Mouse (Mus musculus): ENCODE measurements around the gene Mrfap1. TPM values are rescaled to one million over a fixed set of nuclear protein-coding genes. Genes with fewer than 3 reads are reported as not detected.
"Not testable (repeated sequence)": the region's sequence is repeated elsewhere in the genome, so short reads cannot be mapped to it uniquely, and the experiment has no call there.

Mrfap1 gene
- total RNA-seq, 2 experiments from 2014 or later, result 276 to 303 TPM

DNA sequence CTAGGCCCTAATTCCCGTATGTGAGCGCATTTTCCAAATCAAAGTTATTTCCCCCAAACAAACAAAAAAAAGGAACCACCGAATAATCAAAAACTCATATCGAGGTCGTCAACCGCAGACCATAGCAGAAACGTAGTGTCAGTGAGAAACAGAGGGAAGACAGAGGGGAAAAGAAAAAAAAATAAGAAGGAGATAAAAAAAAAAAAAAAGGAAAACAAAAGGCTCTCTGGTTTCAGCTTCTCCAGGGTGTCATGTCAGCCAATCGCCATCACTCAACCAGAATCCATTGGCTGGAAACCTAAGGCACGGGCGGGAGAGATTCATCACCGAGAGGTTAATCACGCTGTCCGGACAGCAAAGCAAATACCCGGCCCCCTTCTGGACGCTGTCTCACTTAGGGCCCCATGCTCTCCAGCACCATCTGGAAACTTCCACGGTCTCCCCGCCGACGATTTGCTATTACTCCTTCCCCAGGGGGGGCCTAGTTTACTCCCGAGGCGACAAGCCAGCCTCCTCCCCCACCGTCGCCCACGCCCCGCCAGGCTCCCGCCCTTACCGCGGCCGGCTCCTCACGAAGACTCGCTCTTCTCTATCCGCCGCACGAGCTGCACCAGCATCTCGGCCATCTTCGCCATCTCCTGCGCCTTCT is 801 bp downstream of the Mrfap1 start:
- intact Hi-C loops (cut with DNase I), result not testable (repeated sequence)

DNA sequence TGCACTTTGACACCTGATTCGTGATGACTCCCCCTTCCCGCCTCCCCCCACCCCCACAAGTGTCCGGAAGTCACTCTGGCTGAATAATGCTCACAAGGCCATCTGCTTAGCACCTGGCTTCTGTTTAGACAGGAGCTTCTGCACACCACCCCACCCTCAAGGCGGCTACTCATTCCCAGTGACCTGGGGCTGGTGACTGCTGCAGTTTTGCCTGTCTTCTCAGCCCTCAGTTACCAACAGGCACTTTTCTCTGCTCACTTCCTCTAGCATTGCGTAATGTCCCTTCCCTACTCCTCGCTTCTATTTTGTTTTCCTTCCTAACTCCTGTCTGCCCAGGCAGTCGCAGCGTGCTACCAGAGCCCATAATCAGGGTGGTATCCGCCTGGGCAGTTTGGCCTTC is 4.7 kb downstream of the Mrfap1 start:
- intact Hi-C loops (cut with DNase I), result loop anchor here (2.0 kb wide), 1 partner anchor 43 kb away; the partner anchor contains the start of gene Bloc1s4
- no peak for DNase-seq (ENCODE audit: low spot score)

More for the DNA sequence above, 801 bp downstream of the Mrfap1 start:
- DNase-seq (ENCODE audit: low spot score), result peak; percentile 63

DNA sequence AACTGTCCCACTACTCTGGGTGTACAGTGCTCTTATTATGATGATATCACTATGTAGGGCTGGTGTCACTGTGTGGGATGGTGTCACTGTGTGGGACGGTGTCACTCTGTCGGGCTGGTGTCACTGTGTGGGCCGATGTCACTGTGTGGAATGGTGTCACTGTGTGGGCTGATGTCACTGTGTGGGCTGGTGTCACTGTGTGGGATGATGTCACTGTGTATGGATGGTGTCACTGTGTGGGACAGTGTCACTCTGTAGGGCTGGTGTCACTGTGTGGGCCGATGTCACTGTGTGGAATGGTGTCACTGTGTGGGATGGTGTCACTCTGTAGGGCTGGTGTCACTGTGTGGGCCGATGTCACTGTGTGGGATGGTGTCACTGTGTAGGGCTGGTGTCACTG is 10.5 kb downstream of the Mrfap1 start:
- DNase-seq (ENCODE audit: low spot score), result no peak
- intact Hi-C loops (cut with DNase I), result no loop called here

DNA sequence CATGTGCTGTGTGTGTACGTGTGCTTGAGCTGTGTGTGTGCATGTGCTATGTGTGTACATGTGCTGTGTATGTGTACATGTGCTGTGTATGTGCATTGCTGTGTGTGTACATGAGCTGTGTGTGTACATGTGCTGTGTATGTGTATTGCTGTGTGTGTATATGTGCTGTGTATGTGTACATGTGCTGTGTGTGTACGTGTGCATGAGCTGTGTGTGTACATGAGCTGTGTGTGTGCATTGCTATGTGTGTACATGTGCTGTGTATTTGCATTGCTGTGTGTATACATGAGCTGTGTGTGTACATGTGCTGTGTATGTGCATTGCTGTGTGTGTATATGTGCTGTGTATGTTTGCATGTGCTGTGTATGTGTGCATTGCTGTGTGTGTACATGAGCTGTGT is 17.1 kb downstream of the Mrfap1 start:
- intact Hi-C loops (cut with DNase I), result no loop called here
- DNase-seq (ENCODE audit: low spot score), result no peak

DNA sequence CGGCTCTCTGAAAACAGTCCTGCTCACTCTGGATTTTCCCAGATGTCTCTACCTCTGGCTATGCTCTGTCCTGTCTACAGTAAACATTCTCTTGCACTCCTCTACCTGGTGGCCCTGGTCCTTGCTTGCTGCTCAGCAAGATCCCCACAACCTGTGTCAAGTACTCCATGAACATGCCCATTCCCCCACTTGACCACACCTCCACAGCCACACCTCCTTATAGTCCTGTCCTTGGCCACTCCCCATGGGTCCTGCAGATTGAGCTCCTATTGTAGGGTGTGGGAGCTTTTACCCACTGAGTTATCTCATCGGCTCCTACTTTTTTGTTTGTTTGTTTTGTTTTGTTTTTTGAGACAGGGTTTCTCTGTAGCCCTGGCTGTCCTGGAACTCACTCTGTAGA is 17.7 kb downstream of the Mrfap1 start:
- intact Hi-C loops (cut with DNase I), result no loop called here
- no peak for DNase-seq (ENCODE audit: low spot score)

DNA sequence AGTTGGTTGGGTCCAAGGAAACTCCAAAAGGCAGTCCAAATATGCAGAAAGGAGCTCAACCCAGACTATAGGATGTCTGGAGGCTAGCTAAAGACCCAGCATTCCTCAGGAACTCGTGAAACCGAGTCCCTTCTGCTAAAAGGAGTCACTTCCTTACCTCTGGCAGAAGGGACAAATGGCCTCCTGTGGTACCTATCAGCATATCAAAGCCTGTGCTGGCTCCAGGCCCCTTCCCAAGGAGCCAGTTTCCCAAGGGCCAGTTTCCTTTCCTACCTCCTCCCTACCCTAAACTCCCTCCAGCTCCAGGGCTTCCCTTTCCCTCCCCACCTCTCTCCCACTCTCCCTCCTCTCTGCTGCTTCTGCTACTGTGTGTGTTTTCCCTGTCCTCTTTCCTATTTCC is 19.4 kb downstream of the Mrfap1 start:
- no peak for DNase-seq (ENCODE audit: low spot score)

DNA sequence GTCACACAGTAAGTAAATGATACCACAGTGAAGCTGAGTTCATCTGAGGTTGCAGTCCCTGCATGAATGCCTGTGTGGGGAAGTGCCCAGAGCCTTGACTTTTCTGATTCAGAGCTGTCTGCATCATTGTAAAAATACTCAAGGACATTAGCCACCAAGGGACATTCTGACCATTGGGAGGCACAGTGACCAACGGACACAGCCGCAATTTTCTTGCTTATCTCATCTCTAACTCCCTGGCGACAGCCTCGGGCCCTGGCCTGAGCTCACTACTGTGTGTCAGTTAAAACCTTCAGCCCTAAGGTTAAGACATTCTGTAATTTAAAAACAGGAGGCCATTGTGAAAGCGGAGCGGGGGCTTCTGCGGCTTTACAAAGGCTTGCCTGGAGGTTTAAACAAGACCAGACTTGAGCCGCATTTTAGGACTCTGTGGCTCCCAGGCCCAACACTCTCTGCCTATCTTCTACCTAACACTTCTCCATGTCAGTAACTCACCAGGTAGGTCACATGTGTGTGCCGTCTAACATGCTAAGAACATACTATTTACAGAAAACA is 20.5 kb downstream of the Mrfap1 start:
- intact Hi-C loops (cut with DNase I), result no loop called here
- DNase-seq (ENCODE audit: low spot score), result no peak

More for the DNA sequence above, 19.4 kb downstream of the Mrfap1 start:
- intact Hi-C loops (cut with DNase I), result no loop called here

DNA sequence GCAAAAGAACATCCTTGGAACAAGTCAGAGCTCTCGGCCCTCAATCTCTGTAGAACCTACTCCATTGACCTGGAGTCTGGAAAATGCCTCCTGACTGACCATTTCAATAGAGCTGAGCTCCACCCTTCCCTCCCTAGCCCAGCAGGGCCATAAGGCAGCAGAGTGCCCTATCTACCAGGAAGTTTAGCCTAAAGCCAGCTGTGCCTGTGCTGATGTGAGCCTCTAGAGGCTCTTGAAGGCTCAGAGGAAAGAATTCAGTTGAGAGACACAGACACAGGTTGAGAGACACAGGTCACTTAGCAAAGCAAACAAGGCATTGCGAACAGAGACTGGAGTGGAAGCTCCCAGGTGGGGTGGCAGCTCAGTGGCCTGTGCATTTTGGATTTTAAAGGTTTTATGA is 21.3 kb downstream of the Mrfap1 start:
- intact Hi-C loops (cut with DNase I), result no loop called here
- no peak for DNase-seq (ENCODE audit: low spot score)

DNA sequence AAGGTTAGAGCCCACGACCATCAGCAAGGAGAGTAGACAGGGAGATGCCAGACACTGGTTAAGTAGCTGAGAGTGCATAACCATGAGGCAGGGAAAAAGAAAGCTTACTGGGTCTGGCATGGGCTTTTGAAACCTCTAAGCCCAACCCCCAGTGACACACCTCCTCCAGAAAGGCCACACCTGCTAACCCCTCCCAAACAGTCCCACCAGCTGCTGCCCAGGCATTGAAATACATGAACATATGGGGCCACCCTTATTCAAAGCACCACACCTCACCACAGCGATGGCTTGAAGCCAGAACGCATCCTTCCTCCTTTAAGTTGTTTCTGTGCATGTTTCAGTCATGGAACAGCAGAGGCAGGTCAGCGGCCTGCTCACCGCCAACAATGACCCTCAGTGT is 24.0 kb downstream of the Mrfap1 start:
- DNase-seq (ENCODE audit: low spot score), result no peak
- intact Hi-C loops (cut with DNase I), result no loop called here

DNA sequence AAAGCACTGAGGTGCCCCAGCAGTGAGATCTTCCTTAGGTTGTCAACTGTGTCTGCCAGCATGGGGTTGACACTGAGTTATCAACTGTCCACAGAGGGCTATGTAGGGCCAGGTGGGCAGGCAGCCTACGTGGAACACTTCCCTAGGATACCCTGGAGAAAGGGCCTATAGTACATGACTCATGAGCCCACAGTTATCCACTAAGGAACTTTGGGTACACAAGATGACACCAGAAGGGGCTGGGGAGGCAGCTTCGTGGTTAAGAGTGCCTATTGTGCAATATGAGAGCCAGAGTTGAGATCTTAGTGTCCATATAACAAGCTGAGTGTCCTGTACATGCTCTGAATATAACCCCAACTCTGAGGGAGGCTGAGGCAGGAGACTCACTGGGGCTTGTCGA is 27.0 kb downstream of the Mrfap1 start:
- no peak for DNase-seq (ENCODE audit: low spot score)
- intact Hi-C loops (cut with DNase I), result no loop called here

DNA sequence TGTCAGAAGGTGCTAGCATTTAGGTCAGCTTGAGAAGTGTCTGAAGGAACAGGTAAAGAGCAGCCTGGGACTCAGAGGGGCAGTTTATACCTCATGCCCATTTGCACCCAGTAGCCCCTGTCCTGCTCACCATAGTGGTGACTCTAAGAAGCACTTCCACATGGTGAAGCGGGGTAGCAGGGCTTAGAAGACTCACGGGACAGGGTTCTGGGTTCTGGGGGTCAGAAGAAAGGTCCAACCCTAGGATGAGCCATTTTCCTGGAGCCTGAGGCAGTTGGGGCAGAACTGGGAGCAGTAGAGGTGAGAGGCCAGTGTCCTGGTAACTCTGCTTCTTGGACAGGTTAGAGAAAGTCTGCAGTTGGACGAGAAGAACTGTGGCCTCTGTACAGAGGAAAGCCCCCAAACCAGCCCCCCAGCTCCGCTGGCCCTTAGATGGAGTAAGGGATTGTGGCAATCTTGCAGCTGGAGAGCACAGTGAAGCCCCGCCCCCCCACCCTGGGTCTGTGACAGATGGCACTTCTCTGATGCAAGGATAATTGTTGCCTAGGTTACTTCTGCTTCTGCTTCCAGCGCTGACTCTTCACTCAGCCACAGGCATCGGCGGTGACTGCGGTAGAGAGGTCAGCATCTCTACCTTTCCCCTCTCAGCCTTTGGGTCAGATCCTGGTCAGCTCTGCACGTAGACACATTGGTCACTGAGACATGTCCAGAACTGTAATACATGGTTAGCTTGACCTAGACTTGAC is 29.4 kb downstream of the Mrfap1 start:
- intact Hi-C loops (cut with DNase I), result no loop called here
- DNase-seq (ENCODE audit: low spot score), result no peak

DNA sequence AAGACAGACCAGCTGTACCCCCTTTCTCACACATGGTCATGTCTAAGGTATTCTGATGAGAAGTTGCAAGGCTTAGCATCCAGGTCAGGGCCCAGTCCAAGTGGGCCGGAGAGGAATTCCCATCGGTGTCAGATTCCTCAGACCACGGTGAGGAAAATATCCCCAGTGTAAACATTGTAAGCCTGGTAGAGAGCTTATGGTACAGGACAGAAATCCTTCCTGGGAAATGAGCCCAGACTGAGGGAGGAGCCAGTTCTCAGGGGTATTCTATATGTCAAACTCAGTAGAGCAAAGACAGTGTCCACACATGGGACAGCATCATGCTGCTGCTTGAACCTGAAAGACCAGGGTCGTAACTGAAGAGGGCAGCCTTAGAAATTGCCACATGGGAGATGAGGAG is 36.7 kb downstream of the Mrfap1 start:
- intact Hi-C loops (cut with DNase I), result no loop called here
- DNase-seq (ENCODE audit: low spot score), result no peak

DNA sequence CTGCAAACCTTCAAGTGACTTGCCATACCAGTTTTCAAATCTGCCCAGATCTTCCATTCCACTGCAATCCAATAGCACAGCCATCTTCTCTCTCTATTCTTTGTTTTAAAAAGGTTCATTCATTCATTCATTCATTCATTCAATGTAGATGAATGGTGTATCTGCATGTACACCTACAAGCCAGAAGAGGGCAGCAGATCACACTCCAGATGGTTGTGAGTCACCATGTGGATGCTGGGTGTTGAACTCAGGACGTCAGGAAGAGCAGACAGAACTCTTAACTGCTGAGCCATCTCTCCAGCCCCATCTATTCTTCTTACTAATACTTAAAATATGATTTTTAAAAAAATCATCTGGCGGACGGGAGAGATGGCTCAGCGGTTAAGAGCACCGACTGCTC is 39.5 kb downstream of the Mrfap1 start:
- DNase-seq (ENCODE audit: low spot score), result no peak
- intact Hi-C loops (cut with DNase I), result no loop called here

DNA sequence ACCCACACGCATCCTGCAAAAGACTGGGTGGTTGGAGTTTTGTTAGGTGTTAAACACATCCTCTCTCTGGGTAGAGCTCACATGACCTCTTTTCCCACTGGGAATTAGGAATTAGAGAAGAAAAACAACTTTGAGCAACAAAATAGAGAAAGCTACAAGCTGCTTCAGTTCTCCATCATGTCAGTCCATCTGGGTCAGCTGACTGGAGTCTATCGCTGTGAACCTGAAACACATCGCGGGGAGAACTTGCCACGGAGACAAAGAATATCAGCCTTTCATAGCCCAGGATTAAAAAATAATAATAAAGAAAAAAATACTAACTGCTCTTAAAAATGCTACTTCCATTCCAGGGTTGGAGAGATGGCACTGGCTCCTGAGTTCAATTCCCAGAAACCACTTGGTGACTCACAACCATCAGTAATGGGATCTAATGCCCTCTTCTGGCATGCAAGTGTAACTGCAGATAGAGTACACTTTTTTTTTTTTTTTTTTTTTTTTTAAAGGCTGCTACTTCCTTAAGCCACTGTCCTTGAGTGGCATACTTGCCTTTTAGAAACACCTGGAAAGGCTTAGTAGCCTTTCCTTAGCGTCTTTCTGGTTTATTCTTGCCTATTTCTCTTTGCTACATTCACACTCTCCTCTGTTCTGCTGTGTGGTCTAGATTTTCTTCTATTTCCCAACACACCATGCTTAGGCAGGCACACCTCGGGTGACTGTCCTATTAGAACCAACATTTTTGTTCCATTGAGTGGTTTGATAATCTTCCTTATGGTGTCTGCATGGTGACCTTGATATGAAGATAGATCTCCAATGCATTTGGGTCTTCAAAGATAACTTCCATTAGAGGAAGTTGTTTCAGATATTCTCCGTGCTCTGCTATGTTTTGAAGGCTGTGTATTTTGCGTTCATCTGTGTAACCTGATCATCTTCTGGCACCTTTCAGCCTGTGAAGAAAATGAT is 46.2 kb downstream of the Mrfap1 start:
- intact Hi-C loops (cut with DNase I), result no loop called here
- no peak for DNase-seq (ENCODE audit: low spot score)

DNA sequence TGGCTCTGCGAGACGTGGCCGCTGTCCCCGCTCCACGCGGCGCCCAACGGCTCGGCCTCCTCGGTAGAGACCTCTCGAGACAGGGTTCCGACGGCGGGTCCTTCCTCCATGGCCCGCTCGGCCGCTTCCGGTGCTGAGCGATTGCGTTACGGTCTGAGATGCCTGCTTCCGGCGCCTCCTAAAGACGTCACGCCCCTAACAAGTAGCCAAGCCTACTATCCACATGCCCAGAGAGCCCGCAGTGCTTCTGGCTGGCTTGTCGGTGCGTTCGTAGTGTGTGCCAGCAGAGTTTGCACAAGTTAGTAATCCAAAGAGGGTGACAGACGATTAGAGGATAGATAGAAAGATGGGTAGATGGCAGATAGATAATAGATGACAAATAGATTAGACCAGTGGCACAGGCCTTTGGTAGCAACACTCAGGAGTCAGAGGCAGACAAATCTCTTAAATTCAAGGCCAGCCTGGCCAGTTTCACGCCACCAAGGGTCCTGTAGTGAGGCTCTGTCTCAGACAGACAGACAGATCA is 48.0 kb downstream of the Mrfap1 start, which contains the start of gene Bloc1s4:
Gene Bloc1s4, minus strand, starts transcription at position 115 of the 526 bp plus-strand sequence.
- peak; percentile 78 for DNase-seq (ENCODE audit: low spot score)
- intact Hi-C loops (cut with DNase I), result loop anchor here (2.0 to 10.0 kb wide), 2 partner anchors 44 to 164 kb away; no protein-coding TSS in a partner anchor

DNA sequence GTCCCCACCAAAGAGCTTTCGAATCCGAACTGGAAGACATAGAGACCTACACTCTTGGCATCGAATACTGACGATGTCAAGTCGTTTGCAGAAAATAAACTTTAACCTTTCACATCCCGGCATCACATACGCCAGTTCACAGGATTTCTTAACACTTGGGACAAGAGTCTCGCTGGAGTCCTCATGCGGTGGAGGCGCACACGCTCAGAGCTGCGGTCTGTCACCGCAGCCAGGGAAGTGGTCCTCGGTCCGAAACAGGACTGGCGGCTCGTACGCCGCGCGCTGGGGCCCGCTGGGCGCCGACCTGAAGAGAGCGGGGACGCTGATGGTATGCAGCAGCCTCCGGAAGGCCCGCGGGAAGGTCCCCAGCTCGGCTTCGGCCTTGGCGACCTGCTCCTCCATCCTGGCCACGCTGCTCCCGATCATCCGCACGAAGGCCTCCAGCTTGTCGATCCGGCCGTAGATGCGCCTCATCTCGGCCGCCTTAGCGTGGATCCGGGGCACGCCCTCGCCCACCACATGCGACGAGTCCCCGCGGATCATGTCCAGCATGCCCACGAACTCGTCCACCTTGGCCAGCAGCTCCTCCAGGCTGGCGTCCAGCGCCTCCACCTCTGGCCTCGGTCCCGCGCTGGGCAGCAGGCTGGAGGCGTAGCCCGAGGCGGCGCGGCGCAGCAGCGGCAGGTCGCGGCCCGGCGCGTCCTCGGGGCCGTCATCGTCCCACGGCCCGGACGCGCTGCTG is 48.6 kb downstream of the Mrfap1 start:
- intact Hi-C loops (cut with DNase I), result loop anchor here (2.0 to 10.0 kb wide), 2 partner anchors 45 to 163 kb away; no protein-coding TSS in a partner anchor
- no peak for DNase-seq (ENCODE audit: low spot score)

DNA sequence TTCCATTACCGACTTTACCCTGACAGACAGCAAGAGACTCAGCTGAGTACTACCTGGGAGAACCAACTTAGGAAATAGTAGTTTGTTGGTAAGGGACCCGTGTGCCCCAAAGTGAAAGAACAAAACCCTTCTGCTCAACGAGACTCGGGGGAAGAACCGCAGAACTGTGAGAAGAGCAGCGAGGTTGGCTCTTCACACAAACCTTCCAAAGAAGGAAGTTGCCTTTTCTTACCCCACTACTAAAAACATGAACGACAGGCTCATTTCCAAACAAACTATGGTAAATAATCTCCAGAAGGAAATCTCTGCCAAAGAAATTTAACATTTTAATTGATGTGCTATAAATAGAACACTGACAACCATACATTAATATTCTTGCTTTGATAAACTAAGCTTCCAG is 49.5 kb downstream of the Mrfap1 start:
- intact Hi-C loops (cut with DNase I), result loop anchor here (10.0 kb wide), 1 partner anchor 162 kb away; no protein-coding TSS in a partner anchor
- DNase-seq (ENCODE audit: low spot score), result no peak
